Mouse (Mus musculus) intestine, embryonic 16.5 days (tissue): Measurements from ENCODE around the gene Ccdc175. TPM values are rescaled to one million over a fixed set of nuclear protein-coding genes. Genes with fewer than 3 reads are reported as not detected.

Source experiments
- ATAC-seq: fragments of 200-750 bp; cut with Nextera tagmentation; 2 replicates; pipeline ENCODE4 v1.8.0; 2017; ENCODE audit warnings: moderate TSS enrichment, moderate library complexity
- H3K27ac ChIP-seq: fragments of 300-500 bp; sonication (generic); 2 replicates; pipeline ENCODE4 v1.5.1; 2014; ENCODE audit warnings: mild to moderate bottlenecking, low read length
- H3K27me3 ChIP-seq: fragments of 300-500 bp; sonication (generic); replicated peaks from 2 replicates; pipeline ENCODE4 v1.6.1; 2014; ENCODE audit warnings: low read length, control low read depth, mixed read lengths; ENCODE audit not compliant: control insufficient read depth, insufficient read depth
- H3K36me3 ChIP-seq: fragments of 300-500 bp; sonication (generic); 2 replicates; pipeline ENCODE4 v1.6.1; 2014; ENCODE audit warnings: low read length, control low read depth; ENCODE audit not compliant: control insufficient read depth, insufficient read depth
- H3K4me1 ChIP-seq: fragments of 300-500 bp; sonication (generic); 2 replicates; pipeline ENCODE4 v1.6.1; 2014; ENCODE audit warnings: low read length, control low read depth, mixed read lengths; ENCODE audit not compliant: control insufficient read depth, insufficient read depth
- H3K4me2 ChIP-seq: fragments of 300-500 bp; sonication (generic); 2 replicates; pipeline ENCODE4 v1.6.1; 2014; ENCODE audit warnings: low read depth, low read length, control low read depth
- H3K4me3 ChIP-seq: fragments of 300-500 bp; sonication (generic); 2 replicates; pipeline ENCODE4 v1.5.1; 2014; ENCODE audit warnings: mild to moderate bottlenecking, low read length
- H3K9ac ChIP-seq: fragments of 300-500 bp; sonication (generic); 2 replicates; pipeline ENCODE4 v1.6.1; 2014; ENCODE audit warnings: low read depth, low read length
- H3K9me3 ChIP-seq: fragments of 300-500 bp; sonication (generic); 2 replicates; pipeline ENCODE4 v1.6.1; 2016; ENCODE audit warnings: low read length, control low read depth; ENCODE audit not compliant: control insufficient read depth
- WGBS: fragments of 180-500 bp; shearing (Covaris S2); extraction: QIAGEN DNeasy Blood & Tissue Kit; methylation state at CpG from one replicate; pipeline ENCODE4 v1.1.7; 2014; 5-methylcytosine and 5-hydroxymethylcytosine counted together
- polyA plus RNA-seq: library from polyadenylated mRNA; unstranded; fragments of >200 nt; fragmentation: Nextera tagmentation; extraction: Ambion mirVana; gene quantifications from 2 replicates; pipeline ENCODE4 v1.2.1, GENCODE M21; 2015

The Ccdc175 gene
- not detected in 2 replicates for polyA plus RNA-seq

DNA sequence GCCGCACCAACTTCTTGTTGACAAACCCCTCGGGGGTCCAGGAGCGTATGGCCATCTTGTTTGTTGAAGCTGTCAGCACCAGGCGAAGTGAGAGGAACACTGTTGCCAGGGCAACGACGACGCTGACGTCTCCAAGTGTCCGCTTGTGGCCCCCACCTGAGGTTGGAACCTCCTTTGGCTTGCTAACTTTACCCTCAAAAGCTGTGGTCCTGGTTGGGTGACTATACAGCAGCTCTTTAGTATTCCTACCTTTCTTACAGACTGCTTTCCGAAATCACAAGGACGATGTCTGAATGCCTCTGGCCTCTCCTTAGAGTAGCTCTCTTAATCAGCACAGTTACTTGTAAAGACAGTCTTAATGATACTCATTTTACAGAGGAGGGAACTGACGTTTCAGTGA lies at the start of gene Ccdc175:
TSS of gene Ccdc175 (minus strand) at position 101 of the 400 bp plus-strand sequence.
- Histone ChIP-seq H3K27ac (no peak within 1 kb of the TSS), H3K9me3 (no peaks in the 10 kb centered on the region), H3K4me2 (no peak within 1 kb of the TSS), H3K36me3 (no peaks in the 10 kb centered on the region), H3K27me3 (no peaks in the 10 kb centered on the region), H3K4me3 (no peak within 1 kb of the TSS), H3K4me1 (no peaks in the 10 kb centered on the region), H3K9ac (no peak within 1 kb of the TSS)
- no peak for ATAC-seq
- WGBS, result 62% methylated on average over 12 of the region's 12 CpGs

DNA sequence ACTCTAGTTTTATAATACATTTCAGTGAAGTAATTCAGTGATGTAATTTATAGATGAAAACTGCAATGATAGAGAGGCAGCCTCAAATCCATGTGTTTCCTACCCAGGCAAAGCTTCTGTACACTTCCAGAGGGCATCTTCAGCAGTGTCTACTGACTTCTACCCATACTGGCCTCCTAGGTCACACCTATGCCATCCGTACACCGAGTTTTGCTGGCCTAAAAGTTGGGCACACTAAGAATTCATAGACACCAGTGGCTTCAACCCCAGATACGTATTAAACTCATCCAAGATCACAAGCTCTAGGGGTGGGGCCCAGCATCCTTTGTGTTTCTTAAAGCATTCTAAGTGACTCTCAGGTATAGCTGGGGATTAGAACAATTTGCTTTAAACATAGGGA lies 49.3 kb upstream of the Ccdc175 start:
- Histone ChIP-seq H3K27me3 (peaks cover 11% of the 10 kb centered on the region; the same call in 1 of the 2 replicates), H3K27ac (no peak overlapping the region), H3K9me3 (no peaks in the 10 kb centered on the region), H3K4me2 (no peak overlapping the region), H3K36me3 (no peaks in the 10 kb centered on the region), H3K4me1 (no peaks in the 10 kb centered on the region), H3K9ac (no peak overlapping the region), H3K4me3 (no peak overlapping the region)
- ATAC-seq, result no peak
- WGBS, result 89% methylated on average over 3 of the region's 3 CpGs

DNA sequence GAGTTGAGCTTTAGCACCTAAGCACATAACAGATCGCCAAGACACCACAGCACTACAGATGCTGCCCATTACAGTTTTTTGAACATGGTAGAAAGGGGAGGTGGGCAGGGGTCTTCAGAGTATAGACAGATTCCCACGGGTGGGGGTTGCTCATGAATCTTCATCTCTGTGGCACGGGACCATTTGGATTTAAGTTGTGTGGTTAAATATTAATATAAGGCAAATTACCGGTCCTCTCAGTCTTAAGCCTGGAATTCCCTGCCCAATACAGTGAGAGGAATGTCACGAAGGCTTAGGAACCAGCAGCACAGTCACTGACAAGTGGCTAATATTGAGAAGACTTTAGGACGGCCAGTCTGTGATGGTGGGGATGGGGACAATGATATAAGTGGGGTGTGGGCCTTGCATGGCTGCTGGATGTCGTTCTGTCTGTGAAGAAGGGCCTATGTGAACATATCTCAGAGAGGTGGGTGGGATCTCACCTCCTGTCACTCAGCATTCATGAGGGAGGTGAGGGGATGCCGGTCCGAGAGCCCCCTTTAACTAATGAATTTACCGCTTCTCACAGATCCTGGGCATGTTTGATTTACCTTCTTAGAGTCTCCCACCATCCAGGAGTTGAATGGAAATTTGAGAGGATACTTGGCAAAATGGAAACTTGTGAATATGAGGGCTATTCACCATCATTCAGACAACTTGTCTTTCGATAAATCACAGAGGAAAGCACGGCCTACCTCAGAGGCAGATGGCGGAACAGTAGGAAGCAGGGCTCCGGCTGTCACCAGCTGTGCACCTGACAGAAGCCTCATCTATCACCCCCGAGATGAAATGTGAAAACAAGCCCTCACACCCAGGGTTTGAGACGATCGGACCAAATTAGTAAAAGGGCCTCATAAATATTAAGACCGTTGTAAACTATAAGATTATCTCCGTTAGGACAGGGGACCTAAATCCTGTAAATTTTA lies 48.3 kb upstream of the Ccdc175 start:
- WGBS, result 77% methylated on average over 19 of the region's 19 CpGs
- Histone ChIP-seq H3K9me3 (no peaks in the 10 kb centered on the region), H3K4me1 (no peaks in the 10 kb centered on the region), H3K4me3 (no peak overlapping the region), H3K27ac (no peak overlapping the region), H3K4me2 (no peak overlapping the region), H3K27me3 (peaks cover 7% of the 10 kb centered on the region; the same call in 1 of the 2 replicates), H3K9ac (no peak overlapping the region), H3K36me3 (no peaks in the 10 kb centered on the region)
- no peak for ATAC-seq

DNA sequence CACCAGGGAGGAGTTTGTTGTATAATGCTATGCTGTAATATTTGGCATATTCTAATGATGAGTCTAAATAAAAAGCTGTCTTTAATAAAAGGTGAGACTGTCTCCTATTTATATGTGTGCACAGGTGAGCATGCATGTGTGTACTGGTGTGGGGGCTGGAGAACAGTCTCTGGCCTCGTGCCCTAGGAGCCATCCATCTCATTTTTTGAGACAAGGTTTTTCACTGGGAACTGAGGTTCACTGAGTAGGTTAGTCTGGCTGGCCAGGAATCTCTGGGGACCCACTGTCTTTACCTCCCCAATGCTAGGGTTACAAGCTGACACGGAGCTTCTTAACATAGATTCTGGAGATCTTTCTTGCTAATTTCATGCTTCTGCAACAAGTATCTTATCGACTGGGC lies 47.3 kb upstream of the Ccdc175 start:
- no peak for ATAC-seq
- 78% methylated on average over 3 of the region's 3 CpGs for WGBS
- no peak overlapping the region for H3K9ac ChIP-seq

DNA sequence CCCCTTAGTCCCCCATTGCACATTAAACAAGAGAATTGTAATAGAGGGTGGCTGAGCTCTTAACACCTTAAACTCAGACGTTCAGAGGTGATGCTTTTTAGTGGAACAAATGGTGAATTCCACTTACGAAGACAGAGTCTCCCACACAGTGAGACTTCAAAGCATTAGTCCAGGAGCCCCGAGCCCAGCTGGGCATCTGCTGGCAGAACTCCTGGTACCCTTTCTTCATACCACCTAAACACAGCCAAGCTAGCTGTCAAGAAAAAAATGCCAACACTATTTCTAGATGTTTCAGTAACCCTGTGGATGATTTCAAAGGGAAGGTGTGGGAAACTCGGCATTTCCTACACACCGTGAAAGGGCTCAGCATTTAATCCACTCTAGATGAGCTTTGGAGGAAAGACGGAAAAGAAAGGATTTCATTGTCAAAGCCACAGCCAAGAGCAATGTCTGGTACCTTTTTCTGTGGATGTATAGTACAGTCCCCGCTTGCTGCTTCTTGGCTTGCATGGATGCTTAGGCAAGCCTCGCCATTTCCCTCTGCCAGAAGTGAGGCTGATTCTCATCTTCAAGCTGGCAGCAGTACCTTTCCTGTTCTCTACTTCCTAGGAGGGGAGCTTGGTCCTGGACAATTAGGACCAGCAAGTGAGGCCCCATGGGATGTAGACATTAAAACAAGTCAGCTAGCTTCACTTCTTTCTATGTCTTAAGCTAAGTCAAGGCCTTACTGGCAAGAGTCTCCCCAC lies 44.8 kb upstream of the Ccdc175 start:
- Histone ChIP-seq H3K27me3 (no peaks in the 10 kb centered on the region), H3K4me1 (no peaks in the 10 kb centered on the region), H3K4me3 (no peak overlapping the region), H3K36me3 (no peaks in the 10 kb centered on the region), H3K9me3 (no peaks in the 10 kb centered on the region), H3K9ac (no peak overlapping the region), H3K4me2 (no peak overlapping the region), H3K27ac (no peak overlapping the region)
- no peak for ATAC-seq
- 71% methylated on average over 8 of the region's 8 CpGs for WGBS

More for the DNA sequence above, 47.3 kb upstream of the Ccdc175 start:
- H3K4me2 ChIP-seq, result no peak overlapping the region
- no peak overlapping the region for H3K4me3 ChIP-seq
- H3K27me3 ChIP-seq, result peaks cover 7% of the 10 kb centered on the region; the same call in 1 of the 2 replicates
- no peaks in the 10 kb centered on the region for H3K4me1 ChIP-seq
- no peaks in the 10 kb centered on the region for H3K9me3 ChIP-seq
- no peaks in the 10 kb centered on the region for H3K36me3 ChIP-seq
- H3K27ac ChIP-seq, result no peak overlapping the region

GRCm38 (mm10) chr12:72227731-72228130 lies 42.9 kb upstream of the Ccdc175 start:
- WGBS, result 85% methylated on average over 6 of the region's 6 CpGs
- Histone ChIP-seq H3K27ac (no peak overlapping the region), H3K36me3 (no peaks in the 10 kb centered on the region), H3K9ac (no peak overlapping the region), H3K4me3 (no peak overlapping the region), H3K9me3 (no peaks in the 10 kb centered on the region), H3K4me1 (no peaks in the 10 kb centered on the region), H3K4me2 (no peak overlapping the region), H3K27me3 (no peaks in the 10 kb centered on the region)
- no peak for ATAC-seq

DNA sequence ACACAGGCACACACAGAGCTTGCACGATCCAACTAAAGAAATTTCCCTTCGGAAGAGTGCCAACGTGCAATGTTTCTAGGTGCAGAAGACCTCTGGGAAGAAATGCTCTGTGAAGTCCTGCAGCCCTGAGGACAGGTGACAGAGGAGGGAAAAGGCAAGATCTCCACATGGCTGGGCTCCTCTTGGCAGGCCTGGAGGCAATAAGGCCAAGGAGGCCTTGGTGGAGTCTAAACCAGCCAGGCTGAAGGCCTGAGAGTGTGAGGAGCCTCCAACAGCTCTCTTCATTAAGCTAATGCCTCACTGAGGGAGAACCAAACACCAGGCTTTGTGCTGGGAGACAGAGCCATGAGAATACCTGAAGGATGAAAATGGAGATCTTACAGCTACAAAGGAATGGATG lies 40.5 kb upstream of the Ccdc175 start:
- WGBS, result 93% methylated on average over 3 of the region's 3 CpGs

GRCm38 (mm10) chr12:72223557-72224102 lies 38.8 kb upstream of the Ccdc175 start:
- H3K36me3 ChIP-seq, result no peaks in the 10 kb centered on the region
- ATAC-seq, result no peak
- H3K4me2 ChIP-seq, result no peak overlapping the region
- H3K9ac ChIP-seq, result no peak overlapping the region
- WGBS, result 91% methylated on average over 16 of the region's 16 CpGs
- H3K27me3 ChIP-seq, result no peaks in the 10 kb centered on the region
- no peaks in the 10 kb centered on the region for H3K4me1 ChIP-seq
- H3K27ac ChIP-seq, result no peak overlapping the region
- H3K9me3 ChIP-seq, result no peaks in the 10 kb centered on the region
- no peak overlapping the region for H3K4me3 ChIP-seq

More for the DNA sequence above, 40.5 kb upstream of the Ccdc175 start:
- no peak overlapping the region for H3K27ac ChIP-seq
- ATAC-seq, result no peak
- no peak overlapping the region for H3K9ac ChIP-seq
- H3K36me3 ChIP-seq, result no peaks in the 10 kb centered on the region
- H3K9me3 ChIP-seq, result no peaks in the 10 kb centered on the region
- no peaks in the 10 kb centered on the region for H3K27me3 ChIP-seq
- H3K4me3 ChIP-seq, result no peak overlapping the region
- H3K4me2 ChIP-seq, result no peak overlapping the region
- H3K4me1 ChIP-seq, result no peaks in the 10 kb centered on the region

DNA sequence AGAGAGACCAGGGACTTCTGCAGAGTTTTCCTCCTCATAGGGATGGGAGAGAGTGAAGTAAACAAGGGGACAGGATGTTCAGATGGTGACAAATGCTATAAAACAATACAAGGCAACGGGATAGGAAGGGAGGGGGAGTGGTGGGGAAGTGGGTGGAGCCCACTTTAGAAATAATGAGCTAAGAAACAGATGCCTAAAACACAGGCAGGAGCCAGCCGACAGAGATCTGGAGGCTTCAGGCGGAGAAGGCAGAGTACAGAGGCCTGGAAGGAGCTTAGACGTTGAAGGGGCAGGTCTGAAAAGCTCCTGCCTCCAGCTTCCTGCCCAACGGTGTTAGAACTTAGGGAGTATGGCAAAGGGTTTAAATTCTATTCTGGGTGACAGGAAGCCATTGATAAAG lies 28.7 kb upstream of the Ccdc175 start:
- Histone ChIP-seq H3K27ac (no peak overlapping the region), H3K4me2 (no peak overlapping the region), H3K4me1 (no peaks in the 10 kb centered on the region), H3K27me3 (no peaks in the 10 kb centered on the region), H3K9ac (no peak overlapping the region), H3K36me3 (no peaks in the 10 kb centered on the region), H3K9me3 (no peaks in the 10 kb centered on the region), H3K4me3 (no peak overlapping the region)
- ATAC-seq, result no peak
- WGBS, result 36% methylated on average over 5 of the region's 5 CpGs
